Mouse (Mus musculus) erythroblast, embryonic 14.5 days (primary cell): Measurements from ENCODE around the gene Map4k4.

Experiments
- GATA1 ChIP-seq: IDR thresholded peaks from 2 replicates; pipeline ENCODE4 v1.6.1; 2012; ENCODE audit warnings: low read length, inconsistent platforms, mixed read lengths
- TAL1 ChIP-seq: IDR thresholded peaks from 3 replicates; pipeline ENCODE4 v1.6.1; 2012; ENCODE audit warnings: low read length, inconsistent platforms, mixed read lengths

GRCm38 (mm10) chr1:39869721-39870201 is 31.0 kb upstream of the Map4k4 start:
- no peak for TF ChIP-seq TAL1
- no peak for TF ChIP-seq GATA1
